Mouse (Mus musculus) gastrocnemius, adult 8-10 months (tissue): ENCODE results near the gene Bsx. TPM values are rescaled to one million over a fixed set of nuclear protein-coding genes. Genes with fewer than 3 reads are reported as not detected.

Experiments
- DNase-seq, 2 experiments: peaks; one replicate each; pipeline ENCODE4 v3.0.0; 2022; ENCODE audit warnings: low spot score in 2 of 2
- total RNA-seq, 4 experiments: library from RNA; stranded (reverse); gene quantifications; 2 replicates each; pipeline ENCODE4 v1.2.4; 2022

The Bsx gene
- total RNA-seq, result not detected

DNA sequence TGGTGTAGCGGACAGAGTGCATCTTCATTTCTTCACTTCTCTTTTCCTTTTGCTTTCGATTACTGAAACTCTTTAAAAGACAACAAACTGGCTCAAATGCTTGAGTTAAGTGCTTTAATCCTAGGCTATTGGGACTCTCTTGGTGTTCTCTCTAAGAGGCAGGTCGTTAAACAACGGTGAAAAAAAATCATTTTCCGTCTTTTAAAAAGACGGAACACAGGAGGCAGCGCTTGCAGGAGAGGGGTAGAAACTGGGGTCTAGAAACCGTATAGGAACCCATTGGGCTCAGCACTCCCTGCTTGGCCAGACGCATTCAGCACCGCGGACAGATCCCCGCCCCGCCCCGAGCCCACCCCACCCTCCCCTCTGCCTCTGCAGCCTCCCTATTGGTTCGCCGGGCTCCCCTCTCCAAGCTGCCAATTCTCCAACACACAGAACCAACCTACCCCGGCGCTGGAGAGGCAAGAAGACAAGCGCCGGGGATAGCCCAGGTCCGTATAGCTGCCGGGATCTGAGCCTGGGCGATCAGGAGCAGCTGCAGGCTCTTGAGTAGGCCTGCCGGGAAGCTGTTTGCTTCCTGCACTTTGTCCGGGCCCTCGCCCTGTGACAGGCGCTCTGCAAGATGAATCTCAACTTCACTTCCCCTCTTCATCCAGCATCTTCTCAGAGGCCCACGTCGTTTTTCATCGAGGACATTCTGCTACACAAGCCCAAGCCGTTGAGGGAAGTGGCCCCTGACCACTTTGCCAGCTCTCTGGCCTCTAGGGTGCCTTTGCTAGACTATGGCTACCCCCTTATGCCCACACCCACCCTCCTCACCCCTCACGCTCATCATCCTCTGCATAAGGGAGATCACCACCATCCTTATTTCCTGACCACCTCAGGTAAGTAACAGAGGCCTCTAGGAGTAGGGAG lies at the start of gene Bsx:
Bsx (plus strand) TSS at position 572 of the 915 bp plus-strand sequence.
- no peak for DNase-seq

DNA sequence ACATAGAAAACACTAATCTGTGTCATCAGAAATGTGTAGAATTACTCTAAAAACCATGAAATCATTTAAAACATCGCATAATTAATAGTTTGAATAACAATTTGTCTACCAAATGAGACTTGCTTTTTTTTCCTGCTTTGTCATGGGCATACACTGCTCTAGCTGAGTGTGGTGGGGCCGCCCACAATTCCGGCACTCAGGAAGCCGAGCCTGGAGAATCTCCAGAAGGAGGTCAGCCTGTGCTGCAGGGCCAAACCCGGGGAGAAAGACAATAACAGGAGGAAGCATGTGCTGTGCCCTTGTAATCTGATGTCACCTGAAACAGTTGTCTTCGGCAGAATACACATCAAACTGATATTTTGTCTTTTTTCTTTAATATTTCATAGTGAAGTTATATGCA lies 48.3 kb upstream of the Bsx start:
- DNase-seq, result no peak

DNA sequence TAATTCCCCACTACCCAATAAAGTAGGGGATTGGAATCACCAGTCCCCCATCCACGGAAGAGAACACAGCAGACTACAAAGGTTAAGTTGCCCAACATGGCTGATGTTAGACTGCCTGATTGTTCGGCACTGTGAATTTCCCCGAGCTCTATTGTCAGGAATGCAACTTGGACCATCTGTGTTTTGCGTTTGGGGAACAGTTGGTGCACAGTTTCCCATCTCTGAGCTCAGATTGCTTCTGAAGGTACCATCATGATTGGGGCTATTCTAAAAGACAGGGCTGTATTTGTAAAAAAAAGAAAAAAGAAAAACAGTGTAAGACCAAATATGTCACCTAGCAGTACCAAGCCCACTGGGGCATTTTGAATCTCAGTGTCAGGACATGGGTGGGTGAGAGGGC lies 46.6 kb upstream of the Bsx start:
- no peak for DNase-seq

DNA sequence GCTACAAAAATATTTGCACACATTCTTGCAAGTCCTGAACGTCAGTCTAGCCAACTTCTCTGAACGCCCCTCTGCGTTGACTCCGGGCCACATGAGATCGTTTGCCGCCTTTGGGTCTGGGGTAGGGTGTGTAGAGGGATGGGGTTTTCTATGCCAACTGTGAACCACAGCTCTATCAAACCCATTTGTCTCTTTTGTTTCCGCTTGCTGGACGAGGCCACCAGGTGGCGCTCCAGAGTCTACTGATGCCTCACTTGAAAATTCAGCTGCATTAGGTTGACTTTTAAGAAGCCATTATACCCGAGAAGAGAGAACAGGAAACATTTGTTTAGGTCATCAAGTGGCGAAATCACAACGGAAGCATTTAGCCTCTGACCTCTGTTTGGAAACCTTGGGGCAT lies 39.4 kb upstream of the Bsx start:
- peak; percentile 33 to 47 for DNase-seq

DNA sequence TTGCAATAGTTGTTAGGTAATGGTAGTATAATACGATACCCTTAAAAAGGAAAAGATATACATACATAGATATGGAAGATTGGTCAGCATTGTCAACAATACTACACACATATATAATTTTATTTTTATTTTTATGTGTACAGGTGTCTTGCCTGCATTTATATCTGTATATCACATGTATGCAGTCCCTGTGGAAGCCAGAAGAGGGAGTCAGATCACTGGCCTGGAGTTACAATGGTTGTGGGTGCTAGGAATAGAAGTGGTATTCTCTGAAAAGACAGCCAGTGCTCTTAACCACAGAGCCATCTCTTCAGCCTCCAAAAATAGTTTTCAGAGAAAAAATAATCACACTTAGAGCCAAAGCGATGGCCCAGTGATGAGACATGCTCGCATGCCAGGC lies 37.2 kb upstream of the Bsx start:
- DNase-seq, result no peak

DNA sequence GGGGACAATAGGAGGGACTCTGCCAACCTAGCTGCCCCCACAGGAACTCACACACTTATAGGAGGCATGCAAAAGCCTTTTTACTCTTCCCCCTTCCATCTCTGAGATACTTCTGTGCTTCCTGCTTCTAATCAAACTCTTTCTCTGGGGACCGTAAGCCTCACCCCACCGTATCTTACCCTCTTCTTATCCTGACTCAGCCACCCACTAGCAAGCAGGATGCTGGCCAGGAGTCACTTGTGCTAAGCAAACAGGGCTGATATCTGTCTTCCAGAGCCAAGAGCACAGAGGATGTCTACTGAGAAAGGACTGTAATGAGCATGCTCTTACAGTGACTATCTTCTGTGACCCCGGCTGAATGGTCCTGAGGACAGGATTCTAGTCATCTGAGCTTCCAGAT lies 34.3 kb upstream of the Bsx start:
- no peak for DNase-seq

DNA sequence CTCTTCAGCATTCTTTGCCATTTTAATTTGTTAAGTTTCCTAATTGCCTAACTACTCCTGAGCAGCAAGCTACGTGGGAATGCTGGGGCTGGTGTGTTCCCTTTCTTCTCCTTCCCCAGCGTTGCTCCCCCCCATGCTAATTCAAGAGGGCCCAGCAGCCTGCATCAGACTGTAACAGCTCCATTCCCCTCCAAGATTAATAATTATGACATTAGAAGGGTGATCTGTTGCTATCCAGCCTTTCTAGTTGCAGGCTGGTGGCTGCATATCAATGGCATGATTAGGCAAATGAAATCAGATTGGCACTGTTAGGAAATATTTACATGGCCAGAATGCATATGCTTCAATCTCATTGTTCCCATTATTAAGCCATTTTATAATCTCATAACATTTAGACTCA lies 22.4 kb upstream of the Bsx start:
- no peak for DNase-seq

DNA sequence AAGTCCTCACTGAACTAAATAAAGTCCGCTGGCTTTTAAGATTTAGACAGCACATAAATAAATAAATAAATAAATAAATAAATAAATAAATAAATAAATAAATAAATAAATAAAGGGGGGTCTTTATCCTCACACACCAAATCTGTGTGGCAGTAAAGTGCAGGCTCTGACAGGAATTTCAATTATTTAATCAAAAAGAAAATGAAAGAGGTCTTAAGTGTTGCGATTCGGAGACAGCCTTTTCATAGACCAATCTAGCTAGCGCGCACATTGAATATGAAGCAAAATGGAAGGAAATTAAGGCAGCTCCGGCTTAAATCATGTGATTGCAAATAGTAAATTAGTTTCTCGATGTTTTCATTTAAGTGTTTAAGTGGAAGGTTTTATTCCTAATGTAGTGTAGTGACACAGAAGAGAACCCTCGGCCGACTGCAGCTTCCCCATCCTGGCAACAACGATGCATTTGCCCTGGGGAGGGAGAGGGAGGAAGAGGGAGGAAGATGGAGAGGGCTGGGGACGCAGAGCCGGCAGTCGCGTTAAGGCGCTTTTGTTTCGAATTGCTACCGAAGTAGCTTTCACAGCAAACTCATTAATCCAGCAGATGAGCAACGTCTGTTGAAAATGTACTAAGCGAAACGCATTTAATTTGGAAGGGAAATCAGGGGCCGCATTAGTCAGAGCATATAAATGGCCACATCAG lies 15.3 kb upstream of the Bsx start:
- no peak for DNase-seq

DNA sequence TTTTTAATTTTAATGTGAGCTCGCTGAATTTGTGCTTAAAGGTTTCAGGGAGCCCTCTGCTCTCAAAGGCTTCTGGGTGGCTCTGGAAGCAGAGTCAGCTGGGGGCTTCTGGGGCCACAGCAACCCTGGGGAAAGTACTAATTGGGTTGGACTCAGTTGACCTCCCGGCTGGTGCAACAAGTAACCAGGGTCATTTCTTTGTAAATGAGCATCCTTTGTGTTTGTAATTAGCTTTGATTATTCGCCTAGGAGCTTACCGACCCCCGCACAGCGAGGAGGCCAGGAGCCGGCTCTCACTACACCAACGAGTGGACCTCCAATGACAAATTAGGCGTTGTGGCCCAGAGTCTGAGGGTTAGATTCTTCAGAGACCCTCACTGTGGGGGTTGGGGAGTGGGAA lies 14.7 kb upstream of the Bsx start:
- DNase-seq, result no peak

DNA sequence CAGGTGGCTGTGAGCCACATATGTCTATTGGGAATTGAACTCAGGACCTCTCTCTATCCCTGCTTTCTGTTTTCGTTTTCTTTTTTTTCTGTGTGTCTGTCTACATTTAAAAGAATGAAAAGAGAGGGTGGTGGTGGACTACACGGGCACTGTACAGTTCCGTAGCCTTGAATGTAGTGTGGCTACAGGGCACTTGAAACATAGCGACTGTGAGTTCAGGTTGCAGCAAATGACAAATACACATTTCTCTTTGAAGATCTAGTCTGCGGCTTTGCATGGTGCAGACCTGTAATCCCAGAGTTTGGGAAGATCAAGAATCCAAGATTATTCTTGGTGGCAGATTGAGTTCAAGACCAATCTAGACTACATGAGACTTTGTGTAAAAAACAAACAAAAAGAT lies 3.6 kb upstream of the Bsx start:
- no peak for DNase-seq

DNA sequence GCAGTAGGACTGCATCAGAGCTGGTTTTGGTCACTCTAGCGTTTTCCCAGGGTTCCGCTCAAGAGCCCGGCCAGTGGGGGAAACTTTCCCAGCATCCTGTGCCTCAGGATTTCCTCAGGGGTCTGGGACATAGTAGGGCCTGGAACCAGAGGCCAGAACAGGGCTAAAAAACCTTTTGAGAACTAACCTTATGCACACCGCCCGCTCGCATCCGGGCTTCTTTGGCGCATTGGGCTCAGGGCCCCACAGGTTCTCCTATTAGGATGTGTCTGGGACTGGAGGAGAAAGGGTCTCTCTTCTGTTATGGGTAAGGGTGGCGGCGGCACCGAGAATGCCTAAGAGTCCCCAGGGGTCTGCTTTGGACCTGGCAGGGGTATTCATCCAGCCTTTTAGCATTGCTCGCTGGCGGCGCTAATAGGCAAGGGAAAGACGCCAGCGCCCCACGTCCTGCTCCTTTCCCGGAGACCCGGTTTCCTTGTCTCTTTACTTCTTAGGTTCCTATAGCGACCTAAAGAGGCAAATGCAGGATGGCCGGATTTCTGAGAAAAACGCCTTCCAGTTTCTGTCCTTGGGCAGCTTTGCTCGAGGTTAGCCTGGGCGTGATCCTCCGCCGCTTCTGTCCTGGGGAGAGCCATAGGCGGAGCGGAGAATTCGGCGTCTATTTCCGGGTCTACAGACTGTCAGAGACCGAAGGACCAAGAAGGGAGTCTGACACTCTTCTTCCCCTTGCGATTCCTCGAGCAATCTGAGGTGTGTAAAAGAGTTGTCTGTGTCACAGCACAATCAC lies 2.4 kb upstream of the Bsx start:
- DNase-seq, result no peak

DNA sequence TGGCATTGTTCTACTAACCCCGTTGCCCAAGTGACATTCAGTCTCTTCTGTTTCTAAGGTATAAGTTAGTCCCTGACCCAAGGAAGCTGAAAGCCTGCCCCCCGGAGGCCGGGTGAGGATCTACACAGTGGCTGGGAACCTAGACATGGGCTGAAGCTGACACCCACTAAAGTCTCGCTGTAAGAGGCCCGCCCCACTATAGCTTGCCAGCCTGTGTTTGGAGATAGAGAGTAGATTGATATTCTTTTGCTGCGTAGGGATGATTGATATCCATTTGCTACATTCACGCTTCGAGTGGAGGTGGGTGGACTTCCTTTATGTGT lies 1.8 kb upstream of the Bsx start:
- DNase-seq, result no peak

DNA sequence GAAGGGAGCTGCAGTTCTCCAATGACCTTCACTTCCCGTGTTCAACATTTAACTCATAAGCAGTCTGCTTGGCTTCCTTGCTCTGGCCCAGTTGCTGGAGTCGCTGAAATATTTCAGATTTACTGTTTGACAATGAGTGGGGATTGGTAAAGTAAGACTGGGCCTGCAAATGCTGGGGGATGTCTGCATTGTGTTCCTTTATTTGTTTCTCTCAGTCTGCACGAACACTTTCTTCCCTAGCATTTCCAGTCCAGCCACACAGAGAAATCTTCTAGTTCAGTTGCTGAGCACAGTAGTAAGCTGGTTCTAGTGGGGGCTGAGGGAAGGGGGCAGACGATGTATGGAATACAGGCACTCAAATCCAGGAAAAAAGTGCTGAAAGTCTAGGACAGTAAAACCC lies 1.0 kb downstream of the Bsx start:
- no peak for DNase-seq

DNA sequence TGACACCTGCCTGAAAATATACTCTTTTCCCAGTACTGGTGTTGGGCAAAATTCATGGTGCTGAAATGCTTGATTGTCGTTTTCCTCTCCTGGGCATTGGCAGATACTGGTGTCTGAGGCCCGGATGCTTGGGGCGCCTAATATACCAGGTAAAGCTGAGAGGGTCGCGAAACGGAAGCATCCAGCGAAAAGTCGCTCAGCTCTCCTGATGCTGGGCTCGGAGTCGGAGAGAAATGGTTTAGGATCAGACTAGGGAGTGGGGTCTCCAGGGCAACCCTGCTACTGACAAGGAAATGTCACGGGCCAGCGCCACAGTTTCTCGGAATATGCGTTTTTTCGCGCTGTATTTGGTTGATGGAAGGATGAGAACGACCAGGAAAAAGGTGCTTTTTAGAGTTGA lies 1.5 kb downstream of the Bsx start:
- DNase-seq, result no peak

DNA sequence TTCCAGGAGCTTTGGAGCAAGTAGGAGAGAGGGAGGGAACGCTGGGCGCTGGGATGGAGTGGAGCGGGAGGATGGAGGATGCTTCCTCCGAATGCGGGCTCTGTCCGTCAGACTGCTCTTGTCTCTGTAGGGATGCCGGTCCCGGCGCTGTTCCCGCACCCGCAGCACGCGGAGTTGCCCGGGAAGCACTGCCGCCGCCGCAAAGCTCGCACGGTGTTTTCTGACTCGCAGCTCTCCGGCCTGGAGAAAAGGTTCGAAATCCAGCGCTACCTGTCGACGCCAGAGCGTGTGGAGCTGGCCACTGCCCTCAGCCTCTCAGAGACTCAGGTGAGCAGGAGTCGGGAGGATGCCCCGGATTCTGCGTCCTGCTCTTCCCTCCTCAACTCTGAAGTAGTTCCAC lies 2.2 kb downstream of the Bsx start:
- DNase-seq, result no peak

DNA sequence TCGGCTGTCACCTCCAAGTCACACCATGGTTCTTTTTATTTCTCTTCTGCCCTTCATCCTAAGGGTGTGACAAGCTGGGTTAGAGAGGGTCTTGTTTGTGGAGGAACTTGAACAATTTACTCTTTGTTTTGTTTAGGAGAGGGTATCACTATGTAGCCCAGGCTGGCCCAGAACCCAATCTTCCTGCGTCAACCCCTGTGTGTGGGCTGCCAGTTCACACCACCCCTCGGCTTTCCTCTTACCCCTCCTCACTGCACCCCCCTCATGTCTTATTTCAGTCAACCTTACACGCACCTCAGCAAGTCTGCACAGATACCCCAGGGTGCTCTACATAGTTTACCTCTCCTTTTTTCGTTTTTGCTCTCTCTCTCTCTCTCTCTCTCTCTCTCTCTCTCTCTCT lies 2.8 kb downstream of the Bsx start:
- no peak for DNase-seq

DNA sequence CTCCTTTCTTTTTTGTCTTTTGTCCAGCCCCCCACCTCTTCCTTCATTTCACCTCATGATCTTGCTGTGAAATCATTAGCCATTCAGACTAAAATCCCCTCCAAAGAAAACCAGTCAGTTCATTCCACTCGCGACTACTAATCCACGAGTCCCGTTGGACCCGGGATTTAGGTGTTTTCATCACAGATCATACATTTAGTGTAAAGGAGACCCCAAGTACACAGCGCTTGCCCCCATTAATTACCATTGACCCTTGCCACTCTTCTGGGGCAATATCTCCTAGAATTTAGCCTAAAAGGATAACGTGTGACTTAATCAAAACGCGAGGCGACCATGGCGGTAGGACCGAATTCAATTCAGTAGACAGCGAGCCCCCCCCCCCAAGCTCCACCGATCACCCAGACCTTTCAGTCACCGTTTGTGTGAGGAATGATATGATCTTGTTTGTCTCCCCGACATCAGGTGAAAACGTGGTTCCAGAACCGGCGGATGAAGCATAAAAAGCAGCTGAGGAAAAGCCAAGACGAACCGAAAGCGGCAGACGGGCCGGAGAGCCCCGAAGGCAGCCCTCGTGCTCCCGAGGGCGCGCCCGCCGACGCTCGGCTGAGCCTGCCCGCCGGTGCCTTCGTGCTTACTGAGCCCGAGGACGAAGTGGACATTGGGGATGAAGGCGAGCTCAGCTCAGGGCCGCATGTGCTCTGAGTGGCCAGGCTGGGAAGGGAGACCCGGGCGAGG lies 3.4 kb downstream of the Bsx start:
- DNase-seq, result no peak

DNA sequence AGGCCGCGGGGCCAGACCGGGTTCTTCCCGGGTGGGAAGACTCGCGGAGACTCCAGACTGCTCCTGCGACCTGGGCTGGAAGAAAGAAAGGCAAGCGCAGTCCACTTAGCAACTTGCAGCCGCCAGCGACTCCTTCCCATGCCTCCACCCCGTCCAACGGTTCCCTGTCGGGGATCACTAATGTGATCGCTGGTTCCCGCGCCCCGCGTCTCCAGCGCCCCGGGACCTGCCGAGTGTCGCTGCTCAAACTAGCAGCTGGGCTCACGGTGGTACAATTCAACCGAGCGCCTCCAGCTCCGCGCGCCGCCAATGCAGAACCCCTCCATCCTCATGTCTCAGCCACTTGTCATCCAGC lies 3.9 kb downstream of the Bsx start:
- DNase-seq, result no peak

DNA sequence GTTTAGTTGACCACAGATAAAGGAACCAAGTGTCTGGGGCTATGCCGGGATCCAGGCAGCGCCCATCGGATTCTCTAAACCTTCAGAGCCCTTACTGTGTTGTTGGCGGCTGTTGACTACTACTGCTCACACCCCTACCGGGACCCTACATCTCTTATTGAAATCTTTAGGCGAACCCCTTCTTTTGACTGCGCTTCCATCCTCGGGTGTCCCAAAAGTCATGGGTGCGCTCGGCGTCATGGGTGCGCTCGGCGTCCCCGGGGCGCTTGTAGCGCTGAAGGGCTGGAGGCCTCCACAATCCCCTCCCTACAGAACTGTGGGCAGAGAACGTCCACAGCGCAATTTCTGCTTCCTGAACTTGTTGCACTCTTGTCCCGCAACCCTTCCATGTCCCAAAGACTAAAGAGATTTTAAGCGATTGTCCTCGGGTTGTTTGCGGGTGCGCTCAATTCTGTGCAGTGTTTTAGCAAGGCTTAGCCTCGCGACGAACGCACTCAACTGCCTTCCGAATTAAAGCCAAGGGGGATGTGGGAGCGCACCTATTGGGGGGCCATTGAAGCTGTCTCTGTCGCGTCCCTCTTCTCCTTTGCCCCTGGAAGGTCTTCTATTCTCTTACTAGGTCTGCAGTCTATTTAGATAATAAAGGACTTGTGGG lies 4.5 kb downstream of the Bsx start:
- no peak for DNase-seq

DNA sequence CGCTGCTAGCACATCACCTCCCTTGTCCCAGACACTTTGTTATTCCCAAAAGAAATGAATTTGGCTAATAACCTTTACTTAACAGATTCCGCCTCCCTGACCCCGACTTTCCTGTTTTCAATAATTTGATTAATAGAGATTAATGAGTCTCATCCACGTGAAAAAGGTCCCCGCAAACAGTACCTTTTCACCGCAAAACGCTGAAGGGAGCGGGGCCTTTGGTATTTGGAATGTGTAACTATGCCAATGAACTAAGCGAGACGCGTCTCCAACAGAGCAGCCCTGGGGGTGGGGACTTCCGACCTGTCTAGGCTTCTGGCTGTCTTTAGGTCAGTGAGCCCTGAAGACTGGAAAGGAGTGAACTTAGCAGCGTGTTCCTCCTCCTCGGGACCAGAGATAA lies 5.1 kb downstream of the Bsx start:
- no peak for DNase-seq

DNA sequence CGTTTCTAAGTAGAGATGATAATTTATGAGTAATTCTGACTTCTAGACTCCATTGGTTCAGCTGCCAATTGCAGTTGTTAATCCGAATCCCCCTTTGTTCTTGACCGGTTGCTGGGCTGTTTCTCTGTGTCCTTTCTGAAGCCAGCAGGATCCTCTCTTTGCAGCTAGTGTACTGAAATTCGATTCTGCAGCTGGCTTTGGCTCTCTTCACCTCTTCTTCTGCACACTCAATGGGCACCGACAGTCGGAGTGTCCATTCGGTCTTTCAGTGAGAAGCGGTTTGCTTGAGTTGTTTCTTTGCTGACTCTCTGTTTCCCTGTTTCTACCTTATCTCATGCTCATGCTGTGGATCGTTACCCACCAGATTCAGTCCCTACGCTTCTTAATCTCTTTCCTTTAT lies 11.7 kb downstream of the Bsx start:
- DNase-seq, result no peak
